Mouse (Mus musculus) spleen, adult 2 months (tissue): ENCODE measurements around the gene Ccdc63.

ENCODE experiments used
- CTCF ChIP-seq: fragments of 200-500 bp; IDR thresholded peaks from 2 replicates; pipeline ENCODE4 v1.5.1; 2011; ENCODE audit warnings: mild to moderate bottlenecking, inconsistent platforms; ENCODE audit not compliant: insufficient read depth, insufficient read length, insufficient replicate concordance; ENCODE audit errors: extremely low read depth
- POLR2A ChIP-seq: fragments of 200-500 bp; IDR thresholded peaks from 2 replicates; pipeline ENCODE4 v1.6.1; 2011; ENCODE audit warnings: low read depth, low read length, inconsistent platforms

- TF ChIP-seq POLR2A (no peak), CTCF (no peak)
Measured at GRCm38 (mm10) chr5:122071997-122072396, 68.6 kb downstream of the Ccdc63 start.
